Comparison of ENCODE assay signal across 23 mouse cellular contexts in the genomic region with DNA sequence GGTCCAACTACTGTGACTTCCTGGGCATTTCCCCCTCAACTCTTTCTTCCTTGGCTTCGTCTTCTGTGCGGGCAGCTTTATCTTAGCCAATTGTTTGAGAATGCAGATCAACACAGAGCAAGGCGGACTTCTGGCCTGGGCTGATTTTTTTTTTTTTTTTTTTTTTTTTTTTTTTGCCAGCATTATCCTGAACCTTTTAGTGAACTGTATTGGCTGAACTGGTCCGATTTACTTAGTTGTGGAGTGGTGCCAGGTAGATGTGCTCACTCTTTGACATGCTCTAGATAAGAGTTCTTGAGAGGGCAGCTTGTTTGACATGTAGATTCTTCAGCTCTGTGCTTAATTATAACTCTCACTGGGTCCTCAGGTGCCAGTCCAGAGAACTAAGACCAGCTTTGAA. TPM values are rescaled to one million over a fixed set of nuclear protein-coding genes. Genes with fewer than 3 reads are reported as not detected.
DNase-seq lines count a peak whose midpoint lies in the region; ATAC-seq and TF ChIP-seq lines count a peak whose summit lies in the region.
"Had no signal": no experiment of that assay in that cellular context is flagged by ENCODE, and none has a peak within 500 bp of the region (broad histone marks: within the 10 kb centered on the region; RNA-seq: fewer than 3 reads in every experiment).

No protein-coding gene starts in this region.

- H3K36me3 ChIP-seq in liver, adult 2 months (ENCODE audit: control insufficient read depth, insufficient read depth, low read length) = no peaks in the 10 kb centered on the region
- no peaks in the 10 kb centered on the region for H3K36me3 ChIP-seq in liver, embryonic 11.5 days (ENCODE audit: control insufficient read depth, insufficient read depth, low read length)
- H3K36me3 ChIP-seq in lung, postnatal 0 days (ENCODE audit: insufficient read depth, low read length) = no peaks in the 10 kb centered on the region
- H3K36me3 ChIP-seq in stomach, postnatal 0 days (ENCODE audit: control insufficient read depth, insufficient read depth, low read length) = no peaks in the 10 kb centered on the region
- H3K36me3 ChIP-seq: embryonic facial prominence, embryonic 15.5 days; forebrain, embryonic 10.5 days; heart, embryonic 13.5 days; hindbrain, embryonic 10.5 days had no signal

- H3K79me2 ChIP-seq in liver, adult 2 months (ENCODE audit: control insufficient read depth, insufficient read depth, low read length) = no peaks in the 10 kb centered on the region; the same call in 1 of the 2 replicates

- no peak for TF ChIP-seq EP300 in lung, postnatal 0 days (IDR thresholded peaks at IDR 0.05)
- TF ChIP-seq EP300 in stomach, postnatal 0 days (optimal IDR thresholded peaks at IDR 0.05) = no peak

- H3K27me3 ChIP-seq in liver, adult 2 months (ENCODE audit: control insufficient read depth, insufficient read depth, low read length) = no peaks in the 10 kb centered on the region
- no peaks in the 10 kb centered on the region for H3K27me3 ChIP-seq in liver, embryonic 11.5 days (replicated peaks; ENCODE audit: control insufficient read depth, insufficient read depth, low read length)
- no peaks in the 10 kb centered on the region for H3K27me3 ChIP-seq in lung, postnatal 0 days (replicated peaks; ENCODE audit: insufficient read depth, low read length)
- no peaks in the 10 kb centered on the region for H3K27me3 ChIP-seq in stomach, postnatal 0 days (ENCODE audit: control insufficient read depth, insufficient read depth, low read length)
- H3K27me3 ChIP-seq: CH12.LX; embryonic facial prominence, embryonic 15.5 days; heart, embryonic 13.5 days had no signal

- 0 out of 2 replicates have a peak overlapping the region, but pooled peaks have one; percentile 14 for H3K9ac ChIP-seq in liver, adult 2 months (ENCODE audit: low read depth, low read length)
- no peak overlapping the region for H3K9ac ChIP-seq in liver, embryonic 11.5 days (ENCODE audit: low read depth, low read length)
- no peak overlapping the region for H3K9ac ChIP-seq in lung, postnatal 0 days (replicated peaks; ENCODE audit: low read depth)
- H3K9ac ChIP-seq in stomach, postnatal 0 days (ENCODE audit: low read length) = no peak overlapping the region
- H3K9ac ChIP-seq: embryonic facial prominence, embryonic 15.5 days; heart, embryonic 13.5 days; hindbrain, embryonic 14.5 days had no signal

- peak overlapping the region; percentile 42 for H3K27ac ChIP-seq in liver, adult 2 months (replicated peaks; ENCODE audit: insufficient read depth, low read depth, low read length)
- H3K27ac ChIP-seq in liver, embryonic 11.5 days (ENCODE audit: low read depth, low read length) = no peak overlapping the region
- no peak overlapping the region for H3K27ac ChIP-seq in lung, postnatal 0 days (ENCODE audit: low read length)
- H3K27ac ChIP-seq in stomach, postnatal 0 days (replicated peaks) = no peak overlapping the region
- H3K27ac ChIP-seq: embryonic facial prominence, embryonic 15.5 days; forebrain, embryonic 10.5 days; gastrocnemius, adult 2 months; heart, embryonic 13.5 days; hindbrain, embryonic 10.5 days; hindbrain, embryonic 14.5 days had no signal

- no peak for TF ChIP-seq POLR2A in liver, adult 2 months (IDR thresholded peaks at IDR 0.05; ENCODE audit: extremely low read depth, insufficient read depth, low read length)

- 11% methylated on average over 4 of the region's 4 CpGs for WGBS in liver, adult 2 months
- WGBS in liver, embryonic 11.5 days = 29% methylated on average over 4 of the region's 4 CpGs
- WGBS in lung, postnatal 0 days = 21% methylated on average over 4 of the region's 4 CpGs
- 47% methylated on average over 4 of the region's 4 CpGs for WGBS in stomach, postnatal 0 days

- no peak for TF ChIP-seq CTCF in liver, adult 2 months (IDR thresholded peaks at IDR 0.05; ENCODE audit: low read depth, low read length)
- TF ChIP-seq CTCF in lung, postnatal 0 days (IDR thresholded peaks at IDR 0.05) = no peak
- TF ChIP-seq CTCF in stomach, postnatal 0 days (IDR thresholded peaks at IDR 0.05; ENCODE audit: low read depth) = no peak

- DNase-seq in liver, adult 2 months (ENCODE audit: extremely low read depth, low read depth, low spot score) = peak; percentile 95
- DNase-seq in liver, embryonic 11.5 days (ENCODE audit: low spot score) = no peak
- DNase-seq in lung, postnatal 0 days (ENCODE audit: low spot score) = peak; percentile 78
- no peak for DNase-seq in lung, postnatal 25 days (ENCODE audit: low spot score)
- DNase-seq in stomach, postnatal 0 days (ENCODE audit: low spot score) = no peak
- DNase-seq in adrenal gland, adult 8-10 months = no peak
- DNase-seq: adrenal gland, postnatal 14 days; cerebellum, adult 11-12 months; cerebellum, adult 9-11 months; cerebellum, postnatal 36 days; embryo, embryonic 11 days; gastrocnemius, adult 2 months; gastrocnemius, postnatal 25 days; heart, postnatal 14 days had no signal

- peaks cover 8% of the 10 kb centered on the region for H3K4me1 ChIP-seq in liver, adult 2 months (ENCODE audit: control insufficient read depth, insufficient read depth, low read length)
- peaks cover 24% of the 10 kb centered on the region for H3K4me1 ChIP-seq in liver, embryonic 11.5 days (replicated peaks; ENCODE audit: control insufficient read depth, insufficient read depth, low read length)
- H3K4me1 ChIP-seq in lung, postnatal 0 days (ENCODE audit: insufficient read depth, low read depth, low read length) = peaks cover 5% of the 10 kb centered on the region; the same call in 1 of the 2 replicates
- H3K4me1 ChIP-seq in stomach, postnatal 0 days (replicated peaks; ENCODE audit: control insufficient read depth, insufficient read depth) = no peaks in the 10 kb centered on the region; the same call in 1 of the 2 replicates

- ATAC-seq in liver, embryonic 11.5 days (replicated peaks; ENCODE audit: low FRiP score) = no peak
- ATAC-seq in lung, postnatal 0 days = peak; percentile 73
- ATAC-seq in common myeloid progenitor, adult 5-6 weeks (replicated peaks; ENCODE audit: low read depth, poor library complexity, severe bottlenecking) = 0 out of 2 replicates have a peak, but pooled peaks have one; percentile 7
- 0 out of 2 replicates have a peak, but pooled peaks have one; percentile 13 for ATAC-seq in stomach, postnatal 0 days (ENCODE audit: low FRiP score, low TSS enrichment)
- ATAC-seq: forebrain, embryonic 14.5 days had no signal

- no peak overlapping the region for H3K4me3 ChIP-seq in liver, adult 2 months (ENCODE audit: insufficient read depth, low read depth, low read length)
- no peak overlapping the region for H3K4me3 ChIP-seq in liver, embryonic 11.5 days (ENCODE audit: low read depth, low read length)
- H3K4me3 ChIP-seq in lung, postnatal 0 days (ENCODE audit: low read depth, low read length) = no peak overlapping the region
- H3K4me3 ChIP-seq in stomach, postnatal 0 days (ENCODE audit: low read depth, low read length) = no peak overlapping the region
- H3K4me3 ChIP-seq: embryonic facial prominence, embryonic 15.5 days; erythroblast, embryonic 14.5 days; forebrain, embryonic 10.5 days; gastrocnemius, adult 2 months; heart, embryonic 13.5 days; hindbrain, embryonic 10.5 days had no signal

- no peak overlapping the region for H3K4me2 ChIP-seq in liver, embryonic 11.5 days
- no peak overlapping the region for H3K4me2 ChIP-seq in lung, postnatal 0 days (replicated peaks; ENCODE audit: low read depth, low read length)
- H3K4me2 ChIP-seq in stomach, postnatal 0 days (replicated peaks; ENCODE audit: low read depth) = no peak overlapping the region
- H3K4me2 ChIP-seq: embryonic facial prominence, embryonic 15.5 days; heart, embryonic 13.5 days; hindbrain, embryonic 14.5 days had no signal

- no peaks in the 10 kb centered on the region for H3K9me3 ChIP-seq in liver, embryonic 11.5 days (ENCODE audit: control insufficient read depth, low read length)
- H3K9me3 ChIP-seq in lung, postnatal 0 days (ENCODE audit: low read length) = no peaks in the 10 kb centered on the region
- H3K9me3 ChIP-seq in stomach, postnatal 0 days (ENCODE audit: control insufficient read depth, low read length) = no peaks in the 10 kb centered on the region
- H3K9me3 ChIP-seq: embryonic facial prominence, embryonic 15.5 days; forebrain, embryonic 10.5 days; heart, embryonic 13.5 days; hindbrain, embryonic 10.5 days had no signal

RNA-seq across cellular contexts. Expression of gene Fbxw11, which starts 6.2 kb away (rescaled TPM):
- 20.8 and 27.4 TPM in 2 replicates for total RNA-seq in liver, adult 2 months (2014; rRNA removed)
- 20.3 and 22.5 TPM in 2 replicates for polyA plus RNA-seq in liver, adult 2 months (2012; rRNA removed)
- 44.2 and 54.1 TPM in 2 replicates for polyA plus RNA-seq in liver, embryonic 11.5 days (2014; fragmentation: Nextera tagmentation; extraction: Ambion mirVana)
- 46.6 and 54.2 TPM in 2 replicates for polyA plus RNA-seq in lung, postnatal 0 days (2015; fragmentation: Nextera tagmentation; extraction: Ambion mirVana)
- 34.6 and 59.2 TPM in 2 replicates for total RNA-seq in common myeloid progenitor, adult 5-6 weeks (2017)
- 31.5 and 32.1 TPM in 2 replicates for polyA plus RNA-seq in stomach, postnatal 0 days (2015; fragmentation: Nextera tagmentation; extraction: Ambion mirVana)
- total RNA-seq in adrenal gland, adult 8-10 months (2022) = 100 to 1,000 TPM; 117 to 132 (median 119) TPM

Comparison
In these comparisons a context has a peak if more than half of its experiments do, and no peak if none do; other contexts are left out.
1. DNase-seq: peak in liver, adult 2 months (single experiment) and lung, postnatal 0 days (single experiment); none in liver, embryonic 11.5 days (single experiment), lung, postnatal 25 days (single experiment), stomach, postnatal 0 days (single experiment) and adrenal gland, adult 8-10 months (single experiment).